Mouse (Mus musculus): Measurements from ENCODE around the gene Ptger4. TPM values are rescaled to one million over a fixed set of nuclear protein-coding genes. Genes with fewer than 3 reads are reported as not detected.
"Not testable (repeated sequence)": the region's sequence is repeated elsewhere in the genome, so short reads cannot be mapped to it uniquely, and the experiment has no call there.

Ptger4 gene
- polyA plus RNA-seq, 1 experiment from 2014 or later, result 0.94 TPM

DNA sequence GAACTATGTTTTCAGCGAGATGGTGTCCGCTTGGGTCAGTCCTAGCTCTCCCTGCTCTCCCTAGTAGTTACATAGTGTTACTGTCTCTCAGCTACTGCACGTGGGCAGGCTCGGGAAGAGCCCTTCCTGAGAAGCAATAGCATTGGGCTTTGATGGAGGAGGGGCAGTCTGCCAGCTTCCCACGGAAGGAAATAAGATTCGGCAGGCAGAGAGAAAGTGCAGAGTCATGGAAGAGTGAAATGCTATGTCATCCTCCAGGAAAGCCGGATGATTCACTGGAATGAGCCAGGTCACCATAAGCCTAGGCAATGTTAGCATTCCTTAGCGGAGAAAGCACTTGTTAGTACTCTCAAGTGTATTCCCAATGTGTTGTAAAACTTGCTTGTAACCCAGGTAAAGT, 8.5 kb downstream of the Ptger4 start:
- H3K4me1 ChIP-seq, result no peaks in the 10 kb centered on the region
- no peak for DNase-seq (ENCODE audit: low spot score)
- no peaks in the 10 kb centered on the region for H3K36me3 ChIP-seq
- H3K4me3 ChIP-seq, result no peak overlapping the region
- H3K9me3 ChIP-seq (replicated peaks), result no peaks in the 10 kb centered on the region
- peaks cover 10% of the 10 kb centered on the region for H3K27me3 ChIP-seq (ENCODE audit: low read depth, poor library complexity, severe bottlenecking)
- 64% methylated on average over 8 of the region's 8 CpGs for WGBS
- no peak overlapping the region for H3K27ac ChIP-seq (replicated peaks)

DNA sequence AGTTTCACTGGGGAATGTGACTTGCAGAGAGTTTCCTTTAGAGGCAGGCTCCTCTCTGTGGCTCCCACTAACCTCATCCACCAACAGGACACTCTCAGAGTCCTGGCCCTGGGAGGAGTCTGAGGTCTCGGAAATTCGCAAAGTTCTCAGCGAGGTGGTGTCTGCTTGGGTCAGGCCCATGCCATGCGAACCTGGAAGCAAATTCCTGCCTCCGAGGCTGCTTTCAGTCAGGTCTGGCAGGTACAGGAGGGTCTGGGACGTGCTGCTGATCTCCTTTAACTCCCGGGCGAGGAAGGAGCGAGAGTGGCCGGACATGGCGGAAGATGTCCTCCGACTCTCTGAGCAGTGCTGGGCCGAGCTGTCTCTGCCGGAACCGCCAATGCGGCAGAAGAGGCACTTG, 9.3 kb downstream of the Ptger4 start:
- H3K9me3 ChIP-seq (replicated peaks), result no peaks in the 10 kb centered on the region
- H3K27ac ChIP-seq (replicated peaks), result no peak overlapping the region
- 88% methylated on average over 16 of the region's 16 CpGs for WGBS
- H3K27me3 ChIP-seq (ENCODE audit: low read depth, poor library complexity, severe bottlenecking), result 0 out of 2 replicates have a peak, but pooled peaks cover 1% of the 10 kb centered on the region
- H3K36me3 ChIP-seq, result no peaks in the 10 kb centered on the region
- no peak overlapping the region for H3K4me3 ChIP-seq
- H3K4me1 ChIP-seq, result no peaks in the 10 kb centered on the region
- DNase-seq (ENCODE audit: low spot score), result no peak

DNA sequence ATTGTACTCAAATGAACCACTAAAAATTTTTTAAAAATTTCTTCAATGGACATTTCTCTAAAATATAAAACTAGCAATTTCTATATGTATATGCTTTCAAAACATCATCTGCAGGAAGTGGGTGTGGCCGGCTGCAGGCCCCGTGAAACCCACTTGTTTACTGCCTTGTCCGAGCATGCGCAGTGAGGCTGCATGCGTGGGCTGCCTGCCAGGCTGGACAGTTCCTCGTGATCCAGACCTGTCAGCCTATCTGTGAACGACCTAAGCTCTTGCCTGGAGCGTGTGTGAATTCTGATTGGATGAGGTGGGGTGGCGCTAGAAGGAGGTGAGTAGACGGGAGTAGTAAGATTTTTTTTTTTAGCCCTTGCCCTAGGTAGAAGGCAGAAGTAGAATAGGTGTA, 13.2 kb downstream of the Ptger4 start:
- H3K36me3 ChIP-seq; H3K4me3 ChIP-seq; H3K9me3 ChIP-seq (replicated peaks); H3K27me3 ChIP-seq (ENCODE audit: low read depth, poor library complexity, severe bottlenecking); H3K27ac ChIP-seq (replicated peaks); H3K4me1 ChIP-seq; DNase-seq (ENCODE audit: low spot score): not testable (repeated sequence)
- WGBS, result 89% methylated on average over 10 of the region's 10 CpGs

DNA sequence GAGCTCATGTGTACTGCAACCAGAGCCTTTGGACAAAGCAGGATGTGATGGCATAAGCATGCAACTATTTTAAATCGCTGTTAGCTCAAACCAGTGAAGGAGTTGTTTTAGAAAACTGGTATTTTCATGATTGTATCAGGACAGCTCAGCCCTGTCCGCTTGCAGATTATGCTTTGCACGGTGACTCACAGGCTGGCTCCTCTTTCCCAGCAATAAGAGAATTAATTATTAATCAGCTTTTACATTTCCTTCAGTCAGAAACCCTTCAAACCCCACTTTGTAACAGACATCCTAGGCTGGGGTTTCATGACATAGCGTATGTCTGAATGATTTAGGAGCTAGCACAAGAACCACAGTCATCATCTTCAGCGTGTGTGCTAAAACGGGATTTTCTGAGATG, 23.5 kb downstream of the Ptger4 start:
- WGBS, result 93% methylated on average over 6 of the region's 6 CpGs
- no peaks in the 10 kb centered on the region for H3K9me3 ChIP-seq (replicated peaks)

DNA sequence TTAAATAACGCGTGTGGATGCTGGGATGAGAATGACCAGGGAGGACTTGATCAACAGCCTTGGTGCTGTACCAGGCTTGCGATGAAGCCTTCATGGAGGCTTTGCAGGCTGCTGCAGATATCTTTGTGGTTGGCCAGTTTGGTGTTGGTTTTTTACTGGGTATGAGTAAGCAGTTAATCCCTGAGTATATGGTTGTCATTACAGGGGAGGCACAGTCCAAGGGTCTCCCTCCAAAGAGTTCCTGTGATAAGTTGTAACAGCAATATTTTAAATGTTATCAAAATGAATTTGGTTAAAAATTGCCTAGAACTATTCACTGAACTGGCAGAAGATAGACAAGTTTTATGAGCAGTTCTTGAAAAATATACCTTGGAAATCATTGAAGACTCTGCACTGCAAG, 34.9 kb downstream of the Ptger4 start:
- Histone ChIP-seq H3K9me3 (replicated peaks) (no peaks in the 10 kb centered on the region), H3K36me3 (peaks cover 14% of the 10 kb centered on the region), H3K4me1 (no peaks in the 10 kb centered on the region), H3K27ac (replicated peaks) (no peak overlapping the region), H3K4me3 (no peak overlapping the region), H3K27me3 (ENCODE audit: low read depth, poor library complexity, severe bottlenecking) (no peaks in the 10 kb centered on the region)
- whole genome bisulfite sequencing, result over 99% methylated on average over 3 of the region's 3 CpGs
- DNase-seq (ENCODE audit: low spot score), result no peak

More for the DNA sequence above, 23.5 kb downstream of the Ptger4 start:
- no peaks in the 10 kb centered on the region for H3K4me1 ChIP-seq
- H3K27ac ChIP-seq (replicated peaks), result no peak overlapping the region
- DNase-seq (ENCODE audit: low spot score), result no peak
- peaks cover 2% of the 10 kb centered on the region; the same call in 1 of the 2 replicates for H3K36me3 ChIP-seq
- no peaks in the 10 kb centered on the region for H3K27me3 ChIP-seq (ENCODE audit: low read depth, poor library complexity, severe bottlenecking)
- H3K4me3 ChIP-seq, result no peak overlapping the region

DNA sequence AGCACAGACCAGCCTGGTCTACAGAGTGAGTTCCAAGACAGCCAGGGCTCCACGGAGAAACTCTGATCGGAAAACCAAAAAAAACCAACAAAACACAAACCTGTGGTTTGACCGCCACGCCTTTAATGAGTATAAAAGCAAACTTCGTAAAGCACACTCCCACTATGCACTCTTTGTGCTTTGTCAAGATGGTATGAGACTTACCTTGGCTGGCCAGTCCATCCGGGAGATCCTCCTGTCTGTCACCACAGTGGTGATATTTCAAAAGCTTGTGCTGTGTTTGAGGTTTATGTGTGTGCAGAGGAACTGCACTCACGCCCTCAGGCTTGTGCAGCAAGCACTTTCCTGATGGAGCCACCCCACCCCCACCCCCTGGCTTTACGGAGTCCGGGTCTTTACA, 38.8 kb downstream of the Ptger4 start:
- DNase-seq (ENCODE audit: low spot score), result no peak
- H3K9me3 ChIP-seq (replicated peaks), result no peaks in the 10 kb centered on the region
- peaks cover 10% of the 10 kb centered on the region for H3K36me3 ChIP-seq
- 92% methylated on average over 9 of the region's 9 CpGs for WGBS
- H3K27me3 ChIP-seq (ENCODE audit: low read depth, poor library complexity, severe bottlenecking), result no peaks in the 10 kb centered on the region
- no peak overlapping the region for H3K4me3 ChIP-seq
- no peak overlapping the region for H3K27ac ChIP-seq (replicated peaks)
- H3K4me1 ChIP-seq, result no peaks in the 10 kb centered on the region

DNA sequence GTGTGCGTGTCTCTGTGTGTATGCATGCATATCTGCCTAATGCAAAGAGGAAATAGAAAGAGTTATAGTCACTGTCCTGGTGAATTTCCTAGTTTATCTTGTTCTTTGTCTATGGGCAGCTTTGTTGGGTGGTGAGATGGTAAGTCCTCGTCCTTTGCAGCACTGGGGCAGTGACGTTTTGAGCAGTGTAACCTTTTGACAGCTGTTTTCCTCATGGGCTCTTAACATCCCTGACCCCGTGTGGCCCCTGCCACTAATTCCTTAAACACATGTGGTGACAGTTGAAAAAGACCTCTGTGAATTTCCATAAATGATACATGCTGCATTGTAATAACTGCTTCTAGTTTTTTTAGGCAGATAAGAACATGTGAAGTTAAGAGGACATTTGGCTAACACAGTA, 47.3 kb downstream of the Ptger4 start:
- 77% methylated on average over 4 of the region's 4 CpGs for WGBS
- Histone ChIP-seq H3K4me1 (no peaks in the 10 kb centered on the region), H3K27me3 (ENCODE audit: low read depth, poor library complexity, severe bottlenecking) (no peaks in the 10 kb centered on the region), H3K36me3 (peaks cover 15% of the 10 kb centered on the region), H3K9me3 (replicated peaks) (no peaks in the 10 kb centered on the region), H3K4me3 (no peak overlapping the region), H3K27ac (replicated peaks) (no peak overlapping the region)
- no peak for DNase-seq (ENCODE audit: low spot score)

DNA sequence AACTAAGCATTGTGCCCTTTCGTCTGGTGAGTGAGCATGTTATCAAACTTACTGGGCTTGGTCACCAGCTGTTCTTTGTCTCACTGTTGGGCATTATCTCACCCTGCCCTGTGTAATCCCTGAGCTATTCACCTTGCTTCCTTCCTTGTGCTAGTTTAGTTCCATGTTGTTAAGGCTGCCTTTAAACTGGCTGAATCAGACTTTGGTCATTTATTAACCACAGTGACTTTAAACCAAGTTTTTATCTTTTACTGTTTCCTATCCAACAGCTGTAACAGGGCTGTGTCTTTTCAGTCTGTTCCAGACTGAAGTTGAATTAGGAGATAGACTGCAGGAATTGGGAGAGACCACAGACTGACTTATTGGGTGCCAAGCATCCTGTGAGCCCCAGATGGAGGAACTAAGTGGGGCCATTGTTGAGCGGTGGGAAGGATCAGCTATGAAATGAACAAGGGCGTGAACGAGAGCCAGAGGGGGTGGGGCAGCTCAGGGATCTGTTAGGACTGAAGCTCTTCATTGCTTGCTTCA, 47.9 kb downstream of the Ptger4 start:
- no peaks in the 10 kb centered on the region for H3K27me3 ChIP-seq (ENCODE audit: low read depth, poor library complexity, severe bottlenecking)
- peaks cover 21% of the 10 kb centered on the region for H3K36me3 ChIP-seq
- no peak overlapping the region for H3K27ac ChIP-seq (replicated peaks)
- DNase-seq (ENCODE audit: low spot score), result no peak
- H3K4me1 ChIP-seq, result no peaks in the 10 kb centered on the region
- WGBS, result 80% methylated on average over 4 of the region's 4 CpGs
- H3K9me3 ChIP-seq (replicated peaks), result no peaks in the 10 kb centered on the region
- no peak overlapping the region for H3K4me3 ChIP-seq

DNA sequence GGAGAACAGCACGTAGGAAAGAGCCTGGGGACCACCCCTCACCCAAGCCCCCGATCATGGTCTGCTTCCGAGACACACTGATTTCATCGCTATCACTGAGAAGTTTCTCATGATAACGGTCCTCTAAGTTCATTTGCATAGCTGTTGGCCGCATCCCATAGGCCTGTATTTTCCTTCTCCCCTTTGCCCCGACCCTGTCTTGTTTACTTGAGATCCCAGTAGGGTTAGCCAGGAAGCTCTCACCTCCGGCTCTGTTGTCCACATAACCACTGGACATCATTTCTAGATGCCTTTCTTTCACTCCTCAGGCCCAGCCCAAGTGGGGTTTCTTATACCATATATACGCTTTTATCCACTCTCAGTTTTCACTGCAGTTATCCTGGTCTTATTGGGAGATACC, 49.1 kb downstream of the Ptger4 start:
- Histone ChIP-seq H3K4me3 (no peak overlapping the region), H3K4me1 (no peaks in the 10 kb centered on the region), H3K27ac (replicated peaks) (no peak overlapping the region), H3K27me3 (ENCODE audit: low read depth, poor library complexity, severe bottlenecking) (no peaks in the 10 kb centered on the region), H3K36me3 (peaks cover 27% of the 10 kb centered on the region), H3K9me3 (replicated peaks) (no peaks in the 10 kb centered on the region)
- no peak for DNase-seq (ENCODE audit: low spot score)
- 91% methylated on average over 9 of the region's 9 CpGs for WGBS

DNA sequence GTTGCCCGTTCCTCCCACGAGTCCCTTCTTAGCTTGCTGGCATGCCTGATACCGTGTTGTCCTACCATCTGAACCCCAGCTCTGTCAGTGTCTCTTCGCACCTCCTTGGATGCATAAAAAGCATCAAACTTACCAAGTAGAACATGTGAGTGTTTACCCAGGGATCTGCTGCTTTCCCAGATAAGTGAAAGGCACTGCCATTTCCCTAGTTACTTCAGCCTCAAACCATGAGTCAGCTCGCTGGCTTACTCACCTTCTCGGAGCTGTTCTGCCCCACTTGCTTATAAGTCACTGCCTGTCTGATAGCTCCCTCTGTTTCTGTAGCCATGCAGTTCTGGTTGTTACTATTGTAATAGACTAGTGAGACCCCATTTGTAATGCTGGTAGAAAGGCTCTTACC, 49.5 kb downstream of the Ptger4 start:
- WGBS, result 94% methylated on average over 6 of the region's 6 CpGs
- Histone ChIP-seq H3K27ac (replicated peaks) (no peak overlapping the region), H3K4me3 (no peak overlapping the region), H3K27me3 (ENCODE audit: low read depth, poor library complexity, severe bottlenecking) (no peaks in the 10 kb centered on the region), H3K36me3 (peaks cover 30% of the 10 kb centered on the region), H3K9me3 (replicated peaks) (no peaks in the 10 kb centered on the region), H3K4me1 (no peaks in the 10 kb centered on the region)
- DNase-seq (ENCODE audit: low spot score), result no peak

DNA sequence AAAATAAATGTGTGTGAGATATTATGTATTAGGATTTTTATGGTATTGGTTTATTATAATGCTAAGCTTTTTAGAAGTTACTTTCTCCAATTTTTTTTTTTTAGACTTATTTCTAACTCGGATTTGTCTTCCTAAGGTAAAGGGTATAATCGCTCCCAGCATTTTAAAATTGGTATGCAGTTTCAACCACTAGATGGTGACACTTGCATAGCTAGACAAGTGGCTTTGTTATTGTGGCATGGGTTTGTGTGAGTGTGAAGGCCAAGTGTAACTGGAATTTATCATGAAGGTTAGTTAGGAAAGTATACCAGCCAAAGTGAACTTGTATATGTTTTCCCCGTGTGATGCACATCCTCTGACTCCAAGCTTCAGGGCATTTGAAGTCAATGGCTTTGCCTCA, 50.2 kb downstream of the Ptger4 start:
- no peak for DNase-seq (ENCODE audit: low spot score)
- H3K36me3 ChIP-seq, result peaks cover 31% of the 10 kb centered on the region
- no peaks in the 10 kb centered on the region for H3K27me3 ChIP-seq (ENCODE audit: low read depth, poor library complexity, severe bottlenecking)
- no peak overlapping the region for H3K4me3 ChIP-seq
- no peaks in the 10 kb centered on the region for H3K4me1 ChIP-seq
- WGBS, result 87% methylated on average over 3 of the region's 3 CpGs
- H3K27ac ChIP-seq (replicated peaks), result no peak overlapping the region
- no peaks in the 10 kb centered on the region for H3K9me3 ChIP-seq (replicated peaks)

DNA sequence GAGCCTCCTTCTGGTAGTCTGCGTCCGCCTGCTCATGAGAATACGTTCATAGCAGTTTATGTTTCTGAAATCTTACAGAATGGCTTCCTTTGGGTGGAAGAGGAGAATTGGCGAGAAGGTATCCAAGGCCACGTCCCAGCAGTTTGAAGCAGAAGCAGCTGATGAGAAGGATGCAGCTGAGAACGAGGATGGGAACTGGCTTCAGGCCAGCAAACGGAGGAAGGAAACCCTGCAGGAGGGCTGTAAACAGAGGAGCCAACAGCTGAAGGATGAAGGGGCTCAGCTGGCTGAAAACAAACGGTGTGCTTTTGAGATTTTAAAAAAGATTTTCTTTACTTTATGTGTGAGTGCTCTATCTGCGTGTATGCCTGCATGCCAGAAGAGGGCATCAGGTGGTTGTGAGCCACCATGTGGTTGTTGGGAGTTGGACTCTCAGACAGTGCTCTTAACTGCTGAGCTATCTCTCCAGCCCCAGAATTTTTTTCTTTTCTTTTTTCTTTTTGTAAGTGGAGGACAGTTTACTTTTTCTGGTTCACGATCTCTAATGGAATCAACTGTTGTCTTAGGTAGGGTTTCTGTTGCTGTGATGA, 54.4 kb downstream of the Ptger4 start:
- Histone ChIP-seq H3K4me3 (no peak overlapping the region), H3K36me3 (peaks cover 28% of the 10 kb centered on the region), H3K27me3 (ENCODE audit: low read depth, poor library complexity, severe bottlenecking) (no peaks in the 10 kb centered on the region), H3K27ac (replicated peaks) (no peak overlapping the region), H3K9me3 (replicated peaks) (no peaks in the 10 kb centered on the region), H3K4me1 (peaks cover 16% of the 10 kb centered on the region)
- DNase-seq (ENCODE audit: low spot score), result no peak
- WGBS, result 83% methylated on average over 10 of the region's 10 CpGs

DNA sequence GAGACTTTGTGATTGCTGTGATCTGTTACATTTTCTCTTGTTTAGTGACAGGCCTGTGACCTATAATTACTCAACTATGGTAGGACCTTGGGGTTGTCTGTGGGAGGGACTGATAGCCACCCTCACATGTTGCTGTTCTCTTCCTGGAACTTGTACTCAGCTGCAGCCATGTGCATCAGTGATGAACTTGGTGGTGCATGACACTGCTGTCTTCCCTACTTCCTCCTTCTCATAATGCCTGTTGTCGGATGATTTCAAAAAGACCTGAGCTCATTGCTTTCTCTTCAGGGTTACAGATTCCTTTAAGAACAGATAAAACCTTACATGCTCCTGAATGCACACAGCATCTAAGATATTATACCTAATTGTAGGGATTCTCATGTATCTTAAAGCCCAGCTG, 56.0 kb downstream of the Ptger4 start:
- Histone ChIP-seq H3K27ac (replicated peaks) (no peak overlapping the region), H3K27me3 (ENCODE audit: low read depth, poor library complexity, severe bottlenecking) (no peaks in the 10 kb centered on the region), H3K9me3 (replicated peaks) (no peaks in the 10 kb centered on the region), H3K4me1 (peaks cover 21% of the 10 kb centered on the region), H3K36me3 (peaks cover 26% of the 10 kb centered on the region), H3K4me3 (no peak overlapping the region)
- DNase-seq (ENCODE audit: low spot score), result no peak
- WGBS, result 86% methylated on average over 1 of the region's 1 CpGs

DNA sequence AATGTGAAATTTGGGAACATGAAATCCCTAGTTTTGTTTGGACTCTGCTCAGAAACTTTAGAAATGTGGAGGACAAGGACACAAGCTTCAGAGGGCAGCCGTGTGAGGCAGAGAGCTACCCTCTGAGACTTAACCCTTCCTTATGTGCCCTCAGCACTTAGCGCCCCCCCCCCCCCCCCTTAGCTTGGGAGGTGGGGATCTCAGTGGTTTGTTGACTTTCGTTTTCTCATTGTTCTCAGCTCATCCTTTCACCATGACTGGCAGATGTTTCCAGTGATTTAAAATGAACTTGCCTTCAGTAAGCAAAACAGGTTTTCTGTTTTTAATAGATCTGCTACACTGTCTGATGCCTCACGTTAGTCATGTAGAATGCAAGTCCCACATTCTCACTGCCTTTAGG, 56.9 kb downstream of the Ptger4 start:
- WGBS, result 78% methylated on average over 4 of the region's 4 CpGs
- Histone ChIP-seq H3K4me1 (peaks cover 21% of the 10 kb centered on the region), H3K27me3 (ENCODE audit: low read depth, poor library complexity, severe bottlenecking) (no peaks in the 10 kb centered on the region), H3K9me3 (replicated peaks) (no peaks in the 10 kb centered on the region), H3K4me3 (no peak overlapping the region), H3K36me3 (peaks cover 25% of the 10 kb centered on the region), H3K27ac (replicated peaks) (no peak overlapping the region)
- DNase-seq (ENCODE audit: low spot score), result no peak

All from midbrain, embryonic 10.5 days (tissue).